Mouse (Mus musculus): ENCODE measurements around the gene Babam2. TPM values are rescaled to one million over a fixed set of nuclear protein-coding genes. Genes with fewer than 3 reads are reported as not detected.

Babam2 gene
- polyA plus RNA-seq, 1 experiment from 2014 or later, result 32.2 TPM

GRCm38 (mm10) chr5:31686040-31686439 lies 11.4 kb upstream of the Babam2 start:
- no peak overlapping the region for H3K4me3 ChIP-seq
- H3K27ac ChIP-seq, result no peak overlapping the region
- no peak for ATAC-seq (ENCODE audit: insufficient number of reproducible peaks, insufficient read depth, low FRiP score, low TSS enrichment)
- no peaks in the 10 kb centered on the region for H3K4me1 ChIP-seq
- no peaks in the 10 kb centered on the region for H3K36me3 ChIP-seq
- no peak overlapping the region for H3K4me2 ChIP-seq (replicated peaks)
- H3K9me3 ChIP-seq, result no peaks in the 10 kb centered on the region
- H3K27me3 ChIP-seq, result no peaks in the 10 kb centered on the region
- H3K9ac ChIP-seq, result no peak overlapping the region
- WGBS, result 54% methylated on average over 2 of the region's 2 CpGs

- no peak for ATAC-seq (ENCODE audit: insufficient number of reproducible peaks, insufficient read depth, low FRiP score, low TSS enrichment)
- no peaks in the 10 kb centered on the region for H3K36me3 ChIP-seq
- H3K27me3 ChIP-seq, result no peaks in the 10 kb centered on the region
- H3K4me1 ChIP-seq, result 0 out of 2 replicates have a peak, but pooled peaks cover 6% of the 10 kb centered on the region
- H3K27ac ChIP-seq, result no peak overlapping the region
- no peak overlapping the region for H3K9ac ChIP-seq
- H3K9me3 ChIP-seq, result no peaks in the 10 kb centered on the region
- whole genome bisulfite sequencing, result 86% methylated on average over 3 of the region's 3 CpGs
- H3K4me3 ChIP-seq, result no peak overlapping the region
- no peak overlapping the region for H3K4me2 ChIP-seq (replicated peaks)
These were observed 9.5 kb upstream of the Babam2 start for GRCm38 (mm10) chr5:31687972-31688371.

- ATAC-seq (ENCODE audit: insufficient number of reproducible peaks, insufficient read depth, low FRiP score, low TSS enrichment), result no peak
- Histone ChIP-seq H3K36me3 (no peaks in the 10 kb centered on the region), H3K27ac (no peak overlapping the region), H3K4me1 (peaks cover 11% of the 10 kb centered on the region; the same call in 1 of the 2 replicates), H3K9me3 (no peaks in the 10 kb centered on the region), H3K4me2 (replicated peaks) (no peak overlapping the region), H3K4me3 (no peak overlapping the region), H3K9ac (no peak overlapping the region), H3K27me3 (no peaks in the 10 kb centered on the region)
These were observed 4.3 kb upstream of the Babam2 start for GRCm38 (mm10) chr5:31693191-31693590.

GRCm38 (mm10) chr5:31696971-31697643 lies 377 bp upstream of the Babam2 start, which contains the start of gene Rbks:
Gene Rbks, minus strand, starts transcription at chr5:31697627.
- Histone ChIP-seq H3K4me1 (peaks cover 9% of the 10 kb centered on the region; the same call in 1 of the 2 replicates), H3K36me3 (no peaks in the 10 kb centered on the region)

GRCm38 (mm10) chr5:31698297-31698726 lies 828 bp downstream of the Babam2 start:
- 4% methylated on average over 16 of the region's 16 CpGs for WGBS

More at GRCm38 (mm10) chr5:31696971-31697643, 377 bp upstream of the Babam2 start, which contains the start of gene Rbks:
- H3K27me3 ChIP-seq, result no peaks in the 10 kb centered on the region
- no peaks in the 10 kb centered on the region for H3K9me3 ChIP-seq
- ATAC-seq (ENCODE audit: insufficient number of reproducible peaks, insufficient read depth, low FRiP score, low TSS enrichment), result no peak; the same call in 1 of the 2 replicates
- H3K4me2 ChIP-seq (replicated peaks), result peak within 1 kb of the TSS; percentile 77
- H3K27ac ChIP-seq, result peak within 1 kb of the TSS; percentile 82
- 10% methylated on average over 17 of the region's 18 CpGs for WGBS
- H3K9ac ChIP-seq, result peak within 1 kb of the TSS; percentile 73
- H3K4me3 ChIP-seq, result peak within 1 kb of the TSS; percentile 75

GRCm38 (mm10) chr5:31698931-31699330 lies 1.4 kb downstream of the Babam2 start:
- Histone ChIP-seq H3K4me2 (replicated peaks) (no peak overlapping the region), H3K36me3 (no peaks in the 10 kb centered on the region), H3K9ac (no peak overlapping the region), H3K27me3 (no peaks in the 10 kb centered on the region), H3K4me1 (peaks cover 5% of the 10 kb centered on the region; the same call in 1 of the 2 replicates), H3K4me3 (no peak overlapping the region), H3K27ac (no peak overlapping the region), H3K9me3 (no peaks in the 10 kb centered on the region)
- no peak for ATAC-seq (ENCODE audit: insufficient number of reproducible peaks, insufficient read depth, low FRiP score, low TSS enrichment)
- 60% methylated on average over 4 of the region's 4 CpGs for WGBS

More at GRCm38 (mm10) chr5:31698297-31698726, 828 bp downstream of the Babam2 start:
- peak overlapping the region; percentile 73 for H3K9ac ChIP-seq
- ATAC-seq (ENCODE audit: insufficient number of reproducible peaks, insufficient read depth, low FRiP score, low TSS enrichment), result peak; percentile 7; the same call in 1 of the 2 replicates
- H3K27ac ChIP-seq, result peak overlapping the region; percentile 82
- H3K4me3 ChIP-seq, result peak overlapping the region; percentile 75
- H3K9me3 ChIP-seq, result no peaks in the 10 kb centered on the region
- H3K36me3 ChIP-seq, result no peaks in the 10 kb centered on the region
- no peaks in the 10 kb centered on the region for H3K27me3 ChIP-seq
- peaks cover 5% of the 10 kb centered on the region; the same call in 1 of the 2 replicates for H3K4me1 ChIP-seq
- H3K4me2 ChIP-seq (replicated peaks), result peak overlapping the region; percentile 77

GRCm38 (mm10) chr5:31699397-31699796 lies 1.9 kb downstream of the Babam2 start:
- Histone ChIP-seq H3K9me3 (no peaks in the 10 kb centered on the region), H3K9ac (no peak overlapping the region), H3K27ac (no peak overlapping the region), H3K36me3 (no peaks in the 10 kb centered on the region), H3K4me2 (replicated peaks) (no peak overlapping the region), H3K27me3 (no peaks in the 10 kb centered on the region), H3K4me3 (no peak overlapping the region), H3K4me1 (peaks cover 5% of the 10 kb centered on the region; the same call in 1 of the 2 replicates)
- ATAC-seq (ENCODE audit: insufficient number of reproducible peaks, insufficient read depth, low FRiP score, low TSS enrichment), result no peak

GRCm38 (mm10) chr5:31704971-31705370 lies 7.5 kb downstream of the Babam2 start:
- no peak overlapping the region for H3K4me2 ChIP-seq (replicated peaks)
- H3K27ac ChIP-seq, result no peak overlapping the region
- H3K27me3 ChIP-seq, result no peaks in the 10 kb centered on the region
- no peak for ATAC-seq (ENCODE audit: insufficient number of reproducible peaks, insufficient read depth, low FRiP score, low TSS enrichment)
- H3K9me3 ChIP-seq, result 0 out of 2 replicates have a peak, but pooled peaks cover 3% of the 10 kb centered on the region
- no peak overlapping the region for H3K9ac ChIP-seq
- H3K4me1 ChIP-seq, result no peaks in the 10 kb centered on the region
- no peaks in the 10 kb centered on the region for H3K36me3 ChIP-seq
- 85% methylated on average over 5 of the region's 5 CpGs for WGBS
- no peak overlapping the region for H3K4me3 ChIP-seq

- Histone ChIP-seq H3K9ac (no peak overlapping the region), H3K4me2 (replicated peaks) (no peak overlapping the region), H3K27me3 (no peaks in the 10 kb centered on the region), H3K9me3 (0 out of 2 replicates have a peak, but pooled peaks cover 3% of the 10 kb centered on the region), H3K4me3 (no peak overlapping the region), H3K27ac (no peak overlapping the region), H3K4me1 (no peaks in the 10 kb centered on the region), H3K36me3 (no peaks in the 10 kb centered on the region)
- ATAC-seq (ENCODE audit: insufficient number of reproducible peaks, insufficient read depth, low FRiP score, low TSS enrichment), result no peak
- WGBS, result 88% methylated on average over 4 of the region's 4 CpGs
These were observed 9.3 kb downstream of the Babam2 start for GRCm38 (mm10) chr5:31706826-31707225.

- Histone ChIP-seq H3K27ac (no peak overlapping the region), H3K36me3 (no peaks in the 10 kb centered on the region), H3K4me2 (replicated peaks) (no peak overlapping the region), H3K9me3 (0 out of 2 replicates have a peak, but pooled peaks cover 3% of the 10 kb centered on the region), H3K27me3 (no peaks in the 10 kb centered on the region), H3K4me3 (no peak overlapping the region), H3K9ac (no peak overlapping the region), H3K4me1 (no peaks in the 10 kb centered on the region)
- 76% methylated on average over 1 of the region's 1 CpGs for WGBS
- no peak for ATAC-seq (ENCODE audit: insufficient number of reproducible peaks, insufficient read depth, low FRiP score, low TSS enrichment)
These were observed 11.9 kb downstream of the Babam2 start for GRCm38 (mm10) chr5:31709389-31709788.

GRCm38 (mm10) chr5:31713280-31713711 lies 15.8 kb downstream of the Babam2 start:
- H3K9me3 ChIP-seq, result 0 out of 2 replicates have a peak, but pooled peaks cover 3% of the 10 kb centered on the region
- H3K27me3 ChIP-seq, result no peaks in the 10 kb centered on the region
- no peak overlapping the region for H3K27ac ChIP-seq
- no peaks in the 10 kb centered on the region for H3K4me1 ChIP-seq
- 76% methylated on average over 2 of the region's 2 CpGs for WGBS
- no peak overlapping the region for H3K4me3 ChIP-seq
- no peaks in the 10 kb centered on the region for H3K36me3 ChIP-seq
- H3K9ac ChIP-seq, result no peak overlapping the region
- no peak for ATAC-seq (ENCODE audit: insufficient number of reproducible peaks, insufficient read depth, low FRiP score, low TSS enrichment)
- no peak overlapping the region for H3K4me2 ChIP-seq (replicated peaks)

GRCm38 (mm10) chr5:31713841-31714264 lies 16.4 kb downstream of the Babam2 start:
- Histone ChIP-seq H3K27ac (no peak overlapping the region), H3K4me2 (replicated peaks) (no peak overlapping the region), H3K27me3 (no peaks in the 10 kb centered on the region), H3K9me3 (0 out of 2 replicates have a peak, but pooled peaks cover 3% of the 10 kb centered on the region), H3K4me3 (no peak overlapping the region), H3K36me3 (no peaks in the 10 kb centered on the region), H3K9ac (no peak overlapping the region), H3K4me1 (no peaks in the 10 kb centered on the region)
- 76% methylated on average over 5 of the region's 5 CpGs for WGBS
- no peak for ATAC-seq (ENCODE audit: insufficient number of reproducible peaks, insufficient read depth, low FRiP score, low TSS enrichment)

Measured in embryonic facial prominence, embryonic 12.5 days (tissue).